Mouse (Mus musculus) bone marrow, adult 2 months (tissue): ENCODE data around the gene Prkca.

Source experiments
- CTCF ChIP-seq: fragments of 200-500 bp; IDR thresholded peaks from 2 replicates; pipeline ENCODE4 v1.5.1; 2011; ENCODE audit warnings: low read length, control low read depth; ENCODE audit not compliant: control insufficient read depth, insufficient read depth
- POLR2A ChIP-seq: fragments of 200-500 bp; IDR thresholded peaks from 2 replicates; pipeline ENCODE4 v1.6.1; 2011; ENCODE audit warnings: low read depth, mild to moderate bottlenecking, control low read depth, low read length, borderline replicate concordance; ENCODE audit not compliant: control insufficient read depth

GRCm38 (mm10) chr11:108277096-108277495 lies 66.6 kb downstream of the Prkca start:
- TF ChIP-seq CTCF (no peak), POLR2A (no peak)
